Mouse (Mus musculus) 3134 (cell line): ENCODE measurements around the gene Rilp.
"Not testable (repeated sequence)": the region's sequence is repeated elsewhere in the genome, so short reads cannot be mapped to it uniquely, and the experiment has no call there.

Source experiments
- DNase-seq: peaks from one replicate; pipeline ENCODE4 v3.0.0-alpha.2; 2011; ENCODE audit warnings: low spot score; ENCODE audit not compliant: insufficient read length; ENCODE audit errors: extremely low read depth

The Rilp gene

DNA sequence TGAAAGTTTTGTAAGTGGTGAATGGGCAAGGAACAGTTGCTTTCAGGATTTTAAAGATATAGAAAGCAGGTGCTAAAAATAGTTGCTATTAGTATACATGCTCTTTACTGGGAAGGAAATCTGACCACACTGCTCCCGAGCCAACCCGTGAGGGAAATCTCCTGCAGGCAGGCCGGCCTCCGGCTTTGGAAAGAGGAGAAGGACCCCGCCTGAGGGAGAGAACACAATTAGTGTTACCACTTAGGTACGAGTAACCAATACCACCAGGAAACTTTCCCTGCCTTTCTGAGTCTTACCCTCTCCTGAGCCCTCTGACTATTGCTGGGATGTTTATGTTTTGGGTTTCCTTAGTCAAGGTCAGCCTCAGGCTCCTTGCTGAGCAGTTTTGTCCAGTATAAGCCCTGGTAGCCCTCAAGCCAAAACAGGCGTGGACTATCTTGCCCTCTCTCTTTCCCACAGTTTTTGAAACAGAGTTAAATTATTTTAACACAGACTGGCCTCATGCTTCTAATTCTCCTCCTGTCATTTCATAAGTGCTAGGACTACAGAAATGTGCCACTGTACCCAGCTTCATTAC lies 43.1 kb downstream of the Rilp start:
- DNase-seq, result no peak

DNA sequence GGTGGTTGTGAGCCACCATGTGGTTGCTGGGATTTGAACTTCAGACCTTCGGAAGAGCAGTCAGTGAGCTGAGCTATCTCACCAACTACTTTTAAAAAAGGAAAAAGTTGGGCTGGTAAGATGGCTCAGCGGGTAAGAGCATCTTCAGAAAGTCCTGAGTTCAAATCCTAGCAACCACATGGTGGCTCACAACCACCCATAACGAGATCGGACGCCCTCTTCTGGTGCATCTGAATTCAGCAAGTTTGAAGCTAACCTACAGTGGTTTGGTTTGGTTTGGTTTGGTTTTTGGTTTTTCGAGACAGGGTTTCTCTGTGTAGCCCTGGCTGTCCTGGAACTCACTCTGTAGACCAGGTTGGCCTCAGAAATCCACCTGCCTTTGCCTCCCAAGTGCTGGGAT lies 46.1 kb downstream of the Rilp start:
- not testable (repeated sequence) for DNase-seq

DNA sequence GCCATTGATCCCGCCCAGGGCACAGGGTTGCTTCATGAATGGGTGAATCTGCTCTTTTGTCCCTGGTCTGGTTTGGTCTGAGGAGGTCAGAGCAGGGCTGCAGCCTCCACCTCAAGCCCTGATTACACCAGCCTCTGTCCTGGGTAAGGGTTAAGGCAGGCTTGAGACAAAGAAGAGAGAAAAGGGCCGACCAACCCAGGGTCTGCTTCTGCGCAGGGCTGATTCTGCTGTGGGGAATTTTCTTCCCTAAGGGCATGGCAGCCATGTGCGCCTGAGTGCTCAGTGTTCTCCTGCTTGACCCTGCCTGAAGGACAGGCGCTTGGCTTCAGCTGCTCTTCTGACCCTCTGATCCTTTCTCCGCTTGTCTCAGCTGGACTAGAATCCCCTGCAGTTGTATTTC lies 47.2 kb downstream of the Rilp start:
- DNase-seq, result no peak

DNA sequence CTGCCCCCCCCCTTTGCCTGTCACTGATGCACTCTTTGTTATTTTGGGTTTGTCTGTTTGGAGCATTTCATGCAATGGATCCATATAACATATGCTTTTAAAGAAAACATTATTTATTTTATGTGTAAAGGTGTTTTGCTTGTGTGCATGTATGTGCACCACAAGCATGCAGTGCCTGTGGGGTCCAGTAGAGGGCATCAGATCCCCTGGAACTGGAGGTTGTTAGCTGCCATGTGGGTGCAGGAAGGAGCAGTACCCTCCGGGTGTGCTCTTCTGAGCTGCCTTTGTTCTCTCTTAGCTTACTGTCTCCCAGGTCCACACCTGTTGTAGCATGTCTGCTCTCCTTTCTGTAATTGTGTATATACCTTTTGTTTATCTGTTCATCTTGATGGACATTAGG lies 48.2 kb downstream of the Rilp start:
- no peak for DNase-seq

DNA sequence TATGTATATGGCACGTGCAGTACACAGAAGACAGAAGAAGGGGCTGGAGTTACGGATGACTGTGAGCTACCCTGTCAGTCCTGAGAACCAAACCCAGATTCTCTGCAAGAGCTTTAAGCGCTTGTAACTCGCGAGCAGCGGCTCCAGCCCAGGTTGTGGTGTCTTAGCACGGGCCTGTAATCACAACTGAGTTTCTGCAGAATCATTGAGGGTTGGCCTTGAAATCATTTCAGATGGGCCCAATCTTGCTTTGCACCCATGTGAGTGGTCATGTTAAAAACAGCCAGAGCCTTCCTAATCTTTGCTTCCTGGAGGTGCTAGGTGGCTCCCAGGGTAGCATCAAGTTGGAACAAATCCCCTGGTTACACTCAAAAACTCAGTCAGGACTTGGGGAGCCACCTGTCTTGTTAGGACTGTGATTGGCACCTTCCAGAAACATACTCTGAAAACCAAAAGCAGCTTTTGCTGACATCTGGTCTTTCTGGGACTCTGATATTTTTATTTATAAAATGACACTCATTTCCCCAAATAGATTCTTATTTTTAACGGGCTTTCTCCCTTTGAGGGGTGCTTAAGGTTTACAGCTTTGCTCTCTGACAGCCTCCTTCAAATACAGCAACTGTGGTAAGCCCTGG lies 50.1 kb downstream of the Rilp start:
- no peak for DNase-seq

DNA sequence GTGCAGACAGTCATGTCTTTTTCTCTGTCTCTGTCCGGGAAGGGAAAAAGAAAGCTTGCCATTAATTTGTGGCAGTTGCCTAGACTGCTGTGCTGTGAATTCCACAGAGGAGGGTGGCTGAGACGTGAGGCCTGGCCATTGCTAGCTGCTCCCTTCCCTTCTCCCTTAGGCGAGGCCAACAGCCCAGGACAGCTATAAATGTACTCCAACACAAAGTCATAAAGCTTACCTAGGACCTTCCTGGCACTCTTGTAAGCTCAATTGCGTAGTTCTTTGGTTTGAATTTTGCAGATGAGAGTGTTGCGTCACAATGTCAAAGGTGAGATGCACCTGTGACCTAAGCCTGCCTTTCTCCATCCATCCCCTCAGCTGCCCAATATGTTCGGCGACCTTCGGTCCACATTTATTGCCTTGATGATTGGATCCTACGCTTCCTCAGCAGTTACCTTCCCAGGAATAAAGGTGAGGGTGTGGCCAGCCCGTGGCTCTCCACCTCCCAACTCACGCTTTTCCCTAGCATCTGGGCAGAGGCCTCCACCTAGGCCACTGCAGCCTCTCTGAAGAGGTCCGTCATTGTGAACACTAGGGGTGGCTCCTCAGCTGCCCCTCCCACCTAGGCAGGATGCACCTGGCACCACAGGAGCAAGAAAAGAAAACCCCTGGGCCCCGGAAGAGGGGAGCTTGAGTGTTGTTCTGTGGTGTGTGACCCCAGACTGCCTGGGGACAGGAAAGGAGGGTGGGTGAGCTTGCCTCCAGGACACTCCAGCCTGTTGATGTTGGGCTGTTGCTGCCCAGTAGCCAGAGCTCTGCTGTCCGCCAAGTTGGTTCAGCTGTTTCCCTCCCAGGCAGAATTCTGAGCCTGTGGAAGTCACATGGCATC lies 50.9 kb downstream of the Rilp start:
- DNase-seq, result no peak

DNA sequence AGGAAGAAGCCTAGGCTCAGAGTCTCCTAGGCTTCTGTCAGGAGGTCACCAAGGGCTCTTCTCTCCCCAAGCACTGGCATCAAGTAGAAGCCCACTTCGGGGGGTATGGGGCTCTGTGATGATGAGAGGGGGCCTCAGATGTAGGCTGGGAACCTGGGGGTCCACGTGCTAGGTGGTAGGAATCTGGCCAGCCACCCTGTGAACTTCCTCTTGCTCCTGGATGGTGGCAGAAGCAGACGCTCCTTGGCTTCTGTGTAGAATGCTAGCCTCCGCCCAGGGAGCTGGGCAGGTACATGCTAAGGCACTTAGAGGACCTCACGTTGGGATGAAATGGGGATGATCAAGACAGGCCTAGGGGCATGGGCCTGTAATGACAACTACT lies 51.5 kb downstream of the Rilp start:
- no peak for DNase-seq
